In the genomic region with DNA sequence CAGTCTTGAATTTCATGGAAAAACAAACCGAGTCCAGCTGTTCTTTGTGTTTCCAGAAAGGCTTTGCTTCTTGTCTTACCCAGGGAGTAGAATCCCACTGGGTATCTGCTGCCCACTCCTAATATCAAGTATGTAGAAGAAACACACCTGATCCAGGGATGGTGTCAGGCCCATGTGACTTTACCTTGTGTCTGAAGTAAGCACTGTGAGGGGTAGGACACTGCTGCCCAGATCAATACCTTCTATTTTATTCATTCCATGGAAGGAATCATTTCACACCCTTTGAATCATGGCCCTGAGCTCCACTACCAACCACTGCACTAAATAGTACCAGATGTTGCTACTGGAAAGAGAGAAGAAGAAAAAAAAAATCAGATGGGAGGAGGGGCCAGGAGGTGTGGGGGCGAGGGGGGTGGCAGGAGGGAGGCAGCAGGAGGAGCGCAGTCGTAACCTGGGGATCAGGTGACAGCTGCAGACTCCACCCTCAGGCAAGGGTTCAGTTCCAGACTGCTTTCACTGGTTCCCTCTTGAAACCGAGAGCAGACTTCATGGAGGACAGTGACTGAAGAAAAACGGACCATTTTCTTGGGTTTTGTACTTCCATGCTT, we compare ENCODE assay signal across 12 mouse cellular contexts. TPM values are rescaled to one million over a fixed set of nuclear protein-coding genes. Genes with fewer than 3 reads are reported as not detected.
DNase-seq lines count a peak whose midpoint lies in the region; ATAC-seq and TF ChIP-seq lines count a peak whose summit lies in the region.
"Had no signal": no experiment of that assay in that cellular context is flagged by ENCODE, and none has a peak within 500 bp of the region (broad histone marks: within the 10 kb centered on the region; RNA-seq: fewer than 3 reads in every experiment).

No protein-coding gene starts in this region.

- no peak for TF ChIP-seq POLR2A in CH12.LX (IDR thresholded peaks at IDR 0.05; ENCODE audit: low read depth, low read length)
- TF ChIP-seq POLR2A in limb, embryonic 14.5 days (IDR thresholded peaks at IDR 0.05; ENCODE audit: borderline replicate concordance, extremely low read depth, insufficient read depth, insufficient read length) = no peak

- TF ChIP-seq RAD21 in CH12.LX (IDR thresholded peaks at IDR 0.05; ENCODE audit: low read depth, low read length) = no peak

- dilution Hi-C loops in CH12.LX (cut with MboI; ENCODE audit: extremely low pct_ligation_motif_present, extremely low pct_unique_long_range_greater_than_20kb, low sequenced_read_pairs) = no loop called here

- no peaks in the 10 kb centered on the region for H3K27me3 ChIP-seq in CH12.LX (replicated peaks)
- H3K27me3 ChIP-seq in embryonic facial prominence, embryonic 13.5 days = no peaks in the 10 kb centered on the region
- H3K27me3 ChIP-seq in limb, embryonic 14.5 days (ENCODE audit: control insufficient read depth, insufficient read depth, low read length) = no peaks in the 10 kb centered on the region
- H3K27me3 ChIP-seq: forebrain, embryonic 12.5 days had no signal

- no peak for TF ChIP-seq EP300 in CH12.LX (IDR thresholded peaks at IDR 0.05; ENCODE audit: low read length)

- H3K4me2 ChIP-seq in CH12.LX (ENCODE audit: insufficient read depth, low read depth, poor library complexity, severe bottlenecking) = no peak overlapping the region
- peak overlapping the region; percentile 20; the same call in 1 of the 2 replicates for H3K4me2 ChIP-seq in embryonic facial prominence, embryonic 13.5 days
- H3K4me2 ChIP-seq in limb, embryonic 14.5 days (replicated peaks; ENCODE audit: low read depth, low read length, severe bottlenecking) = no peak overlapping the region
- H3K4me2 ChIP-seq: forebrain, embryonic 12.5 days had no signal

- ATAC-seq in embryonic facial prominence, embryonic 13.5 days (ENCODE audit: insufficient number of reproducible peaks, insufficient read depth, low FRiP score, low TSS enrichment, low read depth) = no peak
- ATAC-seq in limb, embryonic 14.5 days (ENCODE audit: low FRiP score, low read depth) = no peak

- H3K4me1 ChIP-seq in CH12.LX (ENCODE audit: control insufficient read depth in 1 of 2, insufficient read depth in 2 of 2) = peaks cover 4 to 93% of the 10 kb centered on the region in 2 experiments; a peak in 3 of 4 replicates
- H3K4me1 ChIP-seq in embryonic facial prominence, embryonic 13.5 days = peaks cover 30% of the 10 kb centered on the region
- peaks cover 17% of the 10 kb centered on the region for H3K4me1 ChIP-seq in limb, embryonic 14.5 days (ENCODE audit: control insufficient read depth, insufficient read depth, low read length)

- intact Hi-C loops in left cerebral cortex, postnatal 4 days (cut with DNase I) = no loop called here

- no peak for TF ChIP-seq CTCF in CH12.LX (conservative IDR thresholded peaks at IDR 0.05 in 1 of 2, IDR thresholded peaks at IDR 0.05 in 1 of 2; ENCODE audit: low read depth in 2 of 2, low read length in 2 of 2)

- H3K27ac ChIP-seq in CH12.LX (ENCODE audit: insufficient read depth, low read depth) = no peak overlapping the region
- peak overlapping the region; percentile 48 for H3K27ac ChIP-seq in embryonic facial prominence, embryonic 13.5 days
- no peak overlapping the region for H3K27ac ChIP-seq in limb, embryonic 14.5 days (replicated peaks; ENCODE audit: low read depth, low read length)
- H3K27ac ChIP-seq: forebrain, embryonic 12.5 days; liver, embryonic 14.5 days had no signal

- no peaks in the 10 kb centered on the region for H3K79me2 ChIP-seq in CH12.LX (replicated peaks; ENCODE audit: control insufficient read depth, extremely low read depth, insufficient read depth, poor library complexity, severe bottlenecking)

- in situ Hi-C loops in CH12.LX (cut with MboI; ENCODE audit: low pct_ligation_motif_present, low pct_unique_long_range_greater_than_20kb, low sequenced_read_pairs) = loop anchor here (25.0 kb wide), 2 partner anchors 191 to 384 kb away; no protein-coding TSS in a partner anchor

- no peak overlapping the region for H3K9ac ChIP-seq in CH12.LX (ENCODE audit: insufficient read depth, low read depth)
- H3K9ac ChIP-seq in embryonic facial prominence, embryonic 13.5 days = no peak overlapping the region
- no peak overlapping the region for H3K9ac ChIP-seq in limb, embryonic 14.5 days (ENCODE audit: low read depth, low read length, severe bottlenecking)
- H3K9ac ChIP-seq: forebrain, embryonic 12.5 days; liver, embryonic 14.5 days had no signal

- DNase-seq in B cell, adult 2 months = peak; percentile 47 to 49
- DNase-seq in CH12.LX (ENCODE audit: extremely low read depth) = peak; percentile 72
- DNase-seq in limb, embryonic 14.5 days (ENCODE audit: low spot score) = peak; percentile 48
- no peak for DNase-seq in left cerebral cortex, postnatal 4 days
- no peak for DNase-seq in cerebellum, postnatal 10 days
- no peak for DNase-seq in layer of hippocampus, postnatal 25 days (ENCODE audit: extremely low spot score in 1 of 2, low spot score in 1 of 2)
- DNase-seq: cerebellum, adult 9-10 months; gastrocnemius, postnatal 36 days; kidney, adult 11 months had no signal

- peaks cover 0 to 24% of the 10 kb centered on the region in 2 experiments for H3K36me3 ChIP-seq in CH12.LX (replicated peaks in 1 of 2; ENCODE audit: control insufficient read depth in 1 of 2, insufficient read depth in 1 of 2, low read length in 1 of 2)
- no peaks in the 10 kb centered on the region for H3K36me3 ChIP-seq in embryonic facial prominence, embryonic 13.5 days
- H3K36me3 ChIP-seq in limb, embryonic 14.5 days (ENCODE audit: control insufficient read depth, insufficient read depth, low read length) = no peaks in the 10 kb centered on the region

- no peak overlapping the region for H3K4me3 ChIP-seq in CH12.LX (replicated peaks in 1 of 3; ENCODE audit: low read depth in 2 of 3, low read length in 2 of 3, poor library complexity in 1 of 3)
- no peak overlapping the region for H3K4me3 ChIP-seq in embryonic facial prominence, embryonic 13.5 days
- no peak overlapping the region for H3K4me3 ChIP-seq in limb, embryonic 14.5 days (replicated peaks; ENCODE audit: low read length)
- H3K4me3 ChIP-seq: forebrain, embryonic 12.5 days had no signal

- WGBS in embryonic facial prominence, embryonic 13.5 days = 16% methylated on average over 6 of the region's 6 CpGs
- WGBS in limb, embryonic 14.5 days = 14% methylated on average over 6 of the region's 6 CpGs

- H3K9me3 ChIP-seq in CH12.LX (replicated peaks; ENCODE audit: low read length) = no peaks in the 10 kb centered on the region
- H3K9me3 ChIP-seq in embryonic facial prominence, embryonic 13.5 days = no peaks in the 10 kb centered on the region
- no peaks in the 10 kb centered on the region for H3K9me3 ChIP-seq in limb, embryonic 14.5 days (ENCODE audit: control insufficient read depth, low read length)
- H3K9me3 ChIP-seq: forebrain, embryonic 12.5 days had no signal

TF ChIP-seq in CH12.LX, 34 proteins besides CTCF, POLR2A, EP300 and RAD21:
- TF ChIP-seq ZC3H11A (IDR thresholded peaks at IDR 0.05; ENCODE audit: low read depth, low read length) (no peak), MAZ (IDR thresholded peaks at IDR 0.05; ENCODE audit: low read depth, low read length) (0 out of 2 replicates have a peak, but pooled peaks have one; percentile 28)
TF ChIP-seq in CH12.LX: peak in this region for 1.

RNA-seq across cellular contexts. Expression of gene 1700056E22Rik, which starts 12.1 kb away (rescaled TPM):
- total RNA-seq in CH12.LX (2012; rRNA removed) (0.25 and 0.34 TPM in 2 replicates), CH12.LX (2014; rRNA removed) (0.26 TPM in 1 of 2 replicates, not detected in the other)
- polyA plus RNA-seq in CH12.LX (2012; ENCODE audit: insufficient read length, low read depth) = 1.0 and 1.6 TPM in 2 replicates
- 1.1 and 1.5 TPM in 2 replicates for polyA plus RNA-seq in embryonic facial prominence, embryonic 13.5 days (2015; fragmentation: Nextera tagmentation; extraction: Ambion mirVana)
- polyA plus RNA-seq in limb, embryonic 14.5 days (2012; rRNA removed) = 1.8 and 2.1 TPM in 2 replicates
- polyA plus RNA-seq in limb, embryonic 14.5 days (2014; fragmentation: Nextera tagmentation; extraction: Ambion mirVana) = 2.1 and 2.5 TPM in 2 replicates
- under 1 TPM in 1 of 2 experiments, not detected in 1; 0.28 TPM for total RNA-seq in left cerebral cortex, postnatal 4 days (2021)
- under 1 TPM in 1 of 2 experiments, not detected in 1; 0.30 TPM for total RNA-seq in layer of hippocampus, postnatal 25 days (2021)

RNA-seq across cellular contexts. Expression of gene Dusp10, which starts 33.1 kb away (rescaled TPM):
- total RNA-seq in CH12.LX (2012; rRNA removed) = 2.4 and 2.8 TPM in 2 replicates
- 11.2 and 14.2 TPM in 2 replicates for total RNA-seq in CH12.LX (2014; rRNA removed)
- 13.9 and 16.1 TPM in 2 replicates for polyA plus RNA-seq in CH12.LX (2012; ENCODE audit: insufficient read length, low read depth)
- 13.1 and 14.1 TPM in 2 replicates for polyA plus RNA-seq in embryonic facial prominence, embryonic 13.5 days (2015; fragmentation: Nextera tagmentation; extraction: Ambion mirVana)
- 22.1 and 29.6 TPM in 2 replicates for polyA plus RNA-seq in limb, embryonic 14.5 days (2012; rRNA removed)
- 14.3 and 16.7 TPM in 2 replicates for polyA plus RNA-seq in limb, embryonic 14.5 days (2014; fragmentation: Nextera tagmentation; extraction: Ambion mirVana)
- total RNA-seq in left cerebral cortex, postnatal 4 days (2021) = 1 to 10 TPM; 3.4 to 4.2 TPM
- total RNA-seq in layer of hippocampus, postnatal 25 days (2021) = 1 to 10 TPM; 5.4 to 5.8 TPM

Comparison
In these comparisons a context has a peak if more than half of its experiments do, and no peak if none do; other contexts are left out.
1. DNase-seq: peak in B cell, adult 2 months (2 of 2), CH12.LX (single experiment) and limb, embryonic 14.5 days (single experiment); none in left cerebral cortex, postnatal 4 days (single experiment), cerebellum, postnatal 10 days (0 of 2) and layer of hippocampus, postnatal 25 days (0 of 2).